Mouse (Mus musculus): ENCODE results near the gene Rxrg. TPM values are rescaled to one million over a fixed set of nuclear protein-coding genes. Genes with fewer than 3 reads are reported as not detected.

Gene Rxrg
- 0.18 and 0.33 TPM in 2 replicates for polyA plus RNA-seq (2015; fragmentation: Nextera tagmentation; extraction: Ambion mirVana)

GRCm38 (mm10) chr1:167598255-167599081, at the start of gene Rxrg:
Gene Rxrg (plus strand): TSS chr1:167598384.

GRCm38 (mm10) chr1:167689232-167689261, 90.9 kb downstream of the Rxrg start, which contains the start of gene Lmx1a:
Gene Lmx1a (plus strand): TSS chr1:167689237.

Other genes with a start within 250 kb of the Rxrg start
- gene Aldh9a1, start 248.4 kb upstream of the Rxrg start, polyA plus RNA-seq (2015; fragmentation: Nextera tagmentation; extraction: Ambion mirVana): 26.2 and 30.4 TPM in 2 replicates
- 114 and 141 TPM in 2 replicates for gene Mgst3, start 204.5 kb upstream of the Rxrg start, polyA plus RNA-seq (2015; fragmentation: Nextera tagmentation; extraction: Ambion mirVana)
- gene Lrrc52, start 131.6 kb upstream of the Rxrg start, polyA plus RNA-seq (2015; fragmentation: Nextera tagmentation; extraction: Ambion mirVana): not detected in 2 replicates
- gene Lmx1a, start 90.9 kb downstream of the Rxrg start, polyA plus RNA-seq (2015; fragmentation: Nextera tagmentation; extraction: Ambion mirVana): 0.04 and 0.05 TPM in 2 replicates

Data from urinary bladder, postnatal 0 days (tissue).